Mouse (Mus musculus) frontal cortex, postnatal 10 days (tissue): ENCODE results near the gene Nmrk2.

Experiments used
- DNase-seq, 2 experiments: peaks; one replicate each; pipeline ENCODE4 v3.0.0; 2022; ENCODE audit warnings: low spot score in 2 of 2, mixed read lengths in 1 of 2

The Nmrk2 gene

GRCm38 (mm10) chr10:81165118-81165517, 36.7 kb downstream of the Nmrk2 start:
- no peak for DNase-seq

- no peak for DNase-seq
Measured at GRCm38 (mm10) chr10:81162318-81162652, 39.6 kb downstream of the Nmrk2 start.

- no peak for DNase-seq
Measured at GRCm38 (mm10) chr10:81161602-81162317, 40.1 kb downstream of the Nmrk2 start.

- no peak for DNase-seq
Measured at GRCm38 (mm10) chr10:81154736-81155135, 47.1 kb downstream of the Nmrk2 start.

- DNase-seq, result no peak
Measured at GRCm38 (mm10) chr10:81154313-81154712, 47.5 kb downstream of the Nmrk2 start.

GRCm38 (mm10) chr10:81152609-81153008, 49.2 kb downstream of the Nmrk2 start:
- DNase-seq, result no peak

GRCm38 (mm10) chr10:81151261-81151660, 50.6 kb downstream of the Nmrk2 start:
- no peak for DNase-seq
